Mouse (Mus musculus) granulocyte monocyte progenitor cell, adult 5-6 weeks (primary cell): Measurements from ENCODE around the gene Evx2. TPM values are rescaled to one million over a fixed set of nuclear protein-coding genes. Genes with fewer than 3 reads are reported as not detected.
A peak's percentile ranks its signal among the peaks of the same experiment; 100 is the strongest.

Experiments used
- ATAC-seq: replicated peaks from 2 replicates; pipeline ENCODE4 v1.8.0; 2016; ENCODE audit warnings: mild to moderate bottlenecking, moderate TSS enrichment, inconsistent platforms; ENCODE audit not compliant: poor library complexity, severe bottlenecking
- total RNA-seq, 2 experiments: library from RNA; stranded (forward) in 1 of 2; stranded (reverse) in 1 of 2; fragments of 200-712, 200-1000 nt in 1 of 2; fragments of >200 nt in 1 of 2; fragmentation: Nextera tagmentation in 1 of 2; gene quantifications; 2 replicates each; pipeline ENCODE4 v1.2.3; 2014 to 2017

Evx2 gene
- not detected in 2 replicates for total RNA-seq (2014; fragmentation: Nextera tagmentation)
- not detected in 2 replicates for total RNA-seq (2017)

DNA sequence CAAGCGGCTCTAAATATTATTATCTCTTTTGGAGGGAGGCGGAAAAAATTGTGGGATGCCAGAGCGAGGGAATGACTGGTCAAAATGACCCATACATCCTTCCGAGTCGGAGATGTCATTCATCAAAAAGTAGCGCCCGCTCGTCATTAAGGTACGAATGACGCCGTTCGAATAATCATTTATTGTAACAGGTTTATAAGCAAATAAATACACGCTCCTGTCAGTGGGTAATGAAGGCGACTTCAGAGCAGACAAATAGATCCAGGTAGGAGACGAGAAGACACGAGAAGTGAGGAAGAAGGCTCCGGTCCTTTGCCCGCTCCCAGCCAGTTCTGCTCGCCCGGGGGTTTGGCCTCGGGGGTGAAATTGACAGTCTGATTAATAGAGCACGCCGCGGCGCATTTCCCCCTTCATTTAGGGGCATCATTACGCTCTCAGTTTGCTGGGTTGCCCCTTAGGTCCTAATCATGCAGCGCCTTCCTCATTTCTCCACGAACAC is at the start of gene Evx2:
Gene Evx2, minus strand, starts transcription at position 51 of the 499 bp plus-strand sequence.
- no peak for ATAC-seq

DNA sequence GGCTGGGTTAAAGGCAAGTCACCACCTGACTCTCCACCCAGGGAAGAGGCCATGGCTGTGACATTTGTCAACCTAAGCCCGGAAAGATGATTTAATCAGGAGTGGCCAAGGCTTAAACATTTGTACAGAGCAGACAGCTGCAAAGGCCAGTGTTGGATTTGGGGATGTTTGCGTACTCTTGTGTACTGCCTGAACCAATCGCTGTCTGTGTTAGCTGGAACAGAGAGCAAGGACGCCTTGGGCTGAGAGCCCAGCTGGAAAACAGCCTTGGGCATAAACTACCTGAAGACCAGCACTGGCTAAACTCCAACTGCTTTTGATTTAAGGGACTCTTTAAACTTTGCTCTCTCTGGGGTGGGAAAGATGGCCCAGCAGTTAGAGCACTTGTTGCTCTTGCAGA is 49.3 kb upstream of the Evx2 start:
- no peak for ATAC-seq

DNA sequence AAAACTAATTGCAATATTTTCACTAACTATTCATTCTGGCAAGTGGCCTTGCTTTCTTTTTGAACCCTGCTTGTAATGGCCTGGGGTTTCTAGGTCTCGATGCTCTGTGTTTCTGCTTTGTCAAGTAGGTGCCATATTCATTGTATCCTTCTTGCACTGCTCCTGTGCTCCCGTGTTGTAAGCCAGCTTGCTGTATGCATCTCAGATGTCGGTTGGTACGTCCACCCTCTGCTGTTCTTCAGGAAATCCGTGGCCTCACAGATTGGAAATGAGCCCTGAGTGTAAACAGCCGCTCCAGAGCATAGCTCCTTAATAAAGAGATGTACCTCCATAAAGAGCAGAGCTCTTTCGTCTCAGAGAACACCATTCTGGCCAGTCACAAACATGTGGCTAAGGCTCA is 48.2 kb upstream of the Evx2 start:
- no peak for ATAC-seq

DNA sequence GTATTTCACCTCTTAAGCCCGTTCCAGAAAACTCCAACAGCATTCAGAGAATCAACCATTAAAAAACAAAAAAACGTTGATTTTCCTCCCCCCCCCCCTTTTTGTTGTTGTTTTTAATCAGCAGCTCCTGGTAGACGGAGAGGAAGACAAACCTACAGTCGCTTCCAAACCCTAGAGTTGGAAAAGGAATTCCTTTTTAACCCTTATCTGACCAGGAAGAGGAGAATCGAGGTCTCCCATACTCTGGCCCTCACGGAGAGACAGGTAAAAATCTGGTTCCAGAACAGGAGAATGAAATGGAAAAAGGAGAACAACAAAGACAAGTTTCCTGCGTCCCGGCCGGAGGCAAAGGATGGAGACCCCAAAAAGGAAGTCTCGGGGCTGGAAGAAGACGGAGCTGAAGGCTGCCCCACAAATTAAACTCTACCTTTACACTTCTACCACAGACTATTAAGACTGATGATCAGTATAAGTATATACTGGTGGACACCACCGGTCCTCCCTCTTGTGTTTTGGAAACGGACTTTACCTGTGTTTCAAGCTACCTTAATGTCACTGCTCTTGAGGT is 47.1 kb upstream of the Evx2 start:
- ATAC-seq, result no peak

DNA sequence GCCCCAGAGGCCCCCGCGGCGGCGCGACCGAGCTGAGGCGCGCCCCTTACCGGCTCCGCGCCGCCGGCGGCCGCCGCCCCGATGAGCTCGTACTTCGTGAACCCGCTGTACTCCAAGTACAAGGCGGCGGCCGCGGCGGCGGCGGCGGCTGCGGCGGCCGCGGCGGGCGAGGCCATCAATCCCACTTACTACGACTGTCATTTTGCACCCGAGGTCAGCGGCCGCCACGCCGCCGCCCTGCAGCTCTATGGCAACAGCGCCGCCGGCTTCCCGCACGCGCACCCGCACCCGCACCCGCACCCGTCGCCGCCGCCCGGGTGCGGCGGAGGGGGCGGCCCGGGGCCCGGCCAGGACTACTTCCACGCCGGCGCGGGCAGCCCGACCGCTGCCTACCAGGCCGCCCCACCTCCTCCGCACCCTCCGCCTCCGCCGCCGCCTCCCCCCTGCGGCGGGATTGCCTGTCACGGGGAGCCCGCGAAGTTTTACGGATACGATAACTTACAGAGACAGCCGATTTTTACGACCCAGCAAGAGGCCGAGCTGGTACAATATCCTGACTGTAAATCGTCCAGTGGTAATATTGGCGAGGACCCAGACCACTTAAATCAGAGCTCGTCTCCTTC is 46.2 kb upstream of the Evx2 start:
- peak; percentile 29; the same call in 1 of the 2 replicates for ATAC-seq

DNA sequence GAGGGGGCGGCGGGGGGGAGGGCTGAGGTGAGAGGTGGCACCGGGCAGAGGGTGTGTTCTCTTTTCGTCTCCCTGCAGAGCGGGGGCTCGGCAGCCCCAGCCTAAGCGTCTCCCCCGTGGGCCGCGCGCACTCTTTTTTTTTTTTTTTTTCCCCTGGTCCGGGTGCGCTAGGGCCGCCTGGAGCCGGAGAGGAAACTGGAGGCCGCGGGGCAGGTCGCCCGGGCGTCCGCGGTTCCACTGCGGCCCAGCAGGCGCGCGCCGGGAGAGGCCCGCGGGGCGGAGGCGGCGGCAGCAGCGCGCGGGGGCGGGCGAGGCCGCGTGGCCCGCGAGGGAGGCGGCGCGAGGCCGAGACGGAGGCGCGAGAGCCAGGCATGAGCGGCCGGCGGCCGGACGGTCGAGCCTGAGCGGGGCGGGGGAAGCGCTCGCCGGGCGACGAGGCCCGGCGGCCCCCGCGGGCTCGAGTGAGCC is 45.7 kb upstream of the Evx2 start:
- ATAC-seq, result peak; percentile 26; the same call in 1 of the 2 replicates

DNA sequence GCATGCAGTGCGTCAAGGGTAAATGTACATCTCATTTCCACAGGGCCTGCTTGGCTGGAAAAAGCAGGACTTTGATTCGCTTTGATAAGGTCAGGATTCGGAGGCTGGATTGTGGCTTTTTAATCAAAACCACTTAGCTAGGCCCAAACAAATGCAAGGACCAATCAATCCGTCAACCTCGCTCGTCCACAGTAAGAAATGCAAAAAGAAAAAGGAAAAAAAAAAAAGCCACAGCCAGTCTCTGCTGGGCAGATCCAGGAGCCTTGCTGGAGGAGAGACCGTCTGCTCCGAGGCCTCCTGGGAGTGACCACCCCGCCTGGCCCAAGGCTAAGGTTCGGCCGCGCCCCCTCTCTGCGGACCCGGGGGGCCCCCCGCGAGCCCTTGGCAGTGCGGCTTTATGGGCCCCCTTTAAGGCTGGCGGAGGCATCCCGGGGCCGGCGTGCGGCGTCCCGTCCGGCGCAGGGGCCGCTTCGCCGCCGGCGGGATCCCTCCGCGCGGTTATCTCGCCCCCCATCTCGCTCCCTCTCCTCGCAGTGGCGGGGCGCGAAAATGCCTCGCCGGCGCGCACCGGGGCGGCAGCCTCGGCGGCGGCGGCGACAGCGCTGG is 45.1 kb upstream of the Evx2 start, which contains the start of gene Hoxd8:
Gene Hoxd8, plus strand, starts transcription at position 223 of the 606 bp plus-strand sequence.
- ATAC-seq, result no peak

DNA sequence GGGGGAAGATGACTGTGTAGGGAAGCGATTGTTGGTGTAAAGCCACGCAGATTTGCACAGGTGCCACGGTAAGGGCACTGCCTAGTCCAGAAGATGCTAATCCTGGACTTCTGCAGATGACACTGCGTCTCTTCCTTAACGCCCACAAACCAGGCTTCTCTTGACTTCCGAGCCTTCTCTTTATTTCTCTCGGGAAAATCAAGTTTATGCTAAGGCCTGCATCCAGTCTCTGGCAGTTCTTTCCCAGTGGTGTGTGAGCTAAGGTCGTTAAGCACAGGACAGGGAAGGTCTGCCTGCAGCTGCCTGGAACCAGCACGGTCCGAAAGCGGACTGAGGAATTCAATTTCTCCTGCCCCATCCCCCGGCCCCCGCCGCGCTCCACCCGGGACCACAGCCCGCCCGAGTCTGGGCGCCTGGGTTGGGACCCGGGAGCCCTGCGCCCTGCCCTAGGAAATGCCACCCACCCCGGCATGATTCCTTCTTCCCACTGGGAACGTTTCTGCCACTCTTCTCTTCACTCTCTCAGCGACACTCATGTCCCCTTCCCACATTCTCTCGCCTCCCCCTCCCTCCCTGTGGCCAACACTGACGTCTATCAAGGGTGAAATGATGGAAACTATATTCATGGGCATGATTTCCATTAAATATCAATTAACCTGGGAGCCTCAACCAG is 44.5 kb upstream of the Evx2 start:
- no peak for ATAC-seq

DNA sequence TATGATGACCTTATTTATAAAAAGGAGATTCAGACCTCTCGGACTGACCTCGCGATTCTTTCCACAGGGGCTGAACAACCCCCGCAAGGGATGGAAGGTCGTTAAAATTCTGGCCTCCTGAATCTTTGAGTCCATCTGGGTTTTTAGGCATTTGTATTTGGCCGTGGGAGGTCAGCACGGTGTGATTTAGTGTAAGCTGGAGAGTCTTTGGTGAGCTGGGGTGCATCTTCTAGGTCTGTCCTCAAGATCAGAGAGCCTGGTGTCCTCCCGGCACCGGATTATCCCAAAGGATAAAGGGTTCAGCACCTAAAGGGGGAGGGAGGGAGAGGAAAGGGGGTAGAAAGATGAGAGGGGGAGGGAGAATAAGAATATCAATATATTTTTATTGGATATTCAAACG is 44.0 kb upstream of the Evx2 start:
- ATAC-seq, result no peak

DNA sequence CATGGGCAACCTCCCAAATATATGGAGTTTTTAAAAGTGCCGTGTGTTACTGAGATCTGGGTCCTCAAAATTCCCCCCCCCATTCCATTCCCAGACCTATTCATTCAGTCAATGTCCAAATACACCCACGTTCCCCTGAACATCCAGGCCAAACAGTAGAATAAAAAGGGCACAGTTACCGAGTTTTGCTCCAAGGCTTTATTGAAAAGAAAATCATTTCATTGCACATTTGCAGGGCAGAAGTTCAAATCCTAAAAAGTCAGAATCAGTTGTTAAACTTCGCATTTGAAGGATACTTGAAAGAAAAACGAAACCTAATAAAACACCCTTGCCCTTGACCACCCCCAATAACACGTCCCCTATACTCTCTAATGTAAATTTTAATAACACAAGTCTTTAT is 43.5 kb upstream of the Evx2 start:
- ATAC-seq, result no peak

DNA sequence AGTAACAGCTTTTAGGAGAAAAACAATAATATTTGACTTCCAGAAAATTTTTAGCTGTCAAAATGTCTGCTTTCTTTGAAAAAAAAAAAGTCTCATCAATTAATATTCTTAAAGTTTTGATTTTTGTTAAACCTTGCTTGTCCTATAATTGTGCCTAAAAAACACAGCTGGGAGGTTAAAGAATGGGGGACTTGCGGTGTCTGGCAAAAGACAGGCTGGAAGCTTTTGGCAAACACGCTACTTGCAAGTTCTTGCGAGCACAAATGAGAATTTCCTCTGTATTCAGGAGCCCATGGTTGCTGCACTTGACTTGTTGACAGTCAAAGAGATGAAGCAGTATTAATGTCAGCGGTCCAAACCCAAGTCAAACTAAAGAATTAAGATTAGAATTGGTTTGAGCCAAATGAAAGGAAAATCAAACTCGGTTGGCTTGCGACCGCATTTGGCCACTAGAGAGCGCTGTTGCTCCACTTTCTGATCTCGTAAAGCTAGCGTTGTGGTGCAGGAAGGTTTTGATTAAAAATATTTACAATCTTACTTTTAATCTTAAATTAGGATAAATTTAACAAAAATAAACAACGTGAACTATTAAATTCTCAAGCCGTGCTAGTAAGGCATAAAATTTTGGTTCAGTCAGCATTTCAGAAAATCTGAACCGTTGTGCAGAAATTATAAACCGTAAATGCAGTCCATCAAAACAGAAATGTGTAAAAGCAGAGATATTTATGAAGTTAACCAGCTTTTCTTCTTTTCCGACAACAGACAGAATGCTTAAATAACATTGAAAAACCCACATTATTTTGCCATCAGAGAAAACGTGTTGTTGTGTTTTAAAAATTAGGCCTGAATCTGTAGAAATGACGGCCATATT is 42.8 kb upstream of the Evx2 start:
- ATAC-seq, result no peak

DNA sequence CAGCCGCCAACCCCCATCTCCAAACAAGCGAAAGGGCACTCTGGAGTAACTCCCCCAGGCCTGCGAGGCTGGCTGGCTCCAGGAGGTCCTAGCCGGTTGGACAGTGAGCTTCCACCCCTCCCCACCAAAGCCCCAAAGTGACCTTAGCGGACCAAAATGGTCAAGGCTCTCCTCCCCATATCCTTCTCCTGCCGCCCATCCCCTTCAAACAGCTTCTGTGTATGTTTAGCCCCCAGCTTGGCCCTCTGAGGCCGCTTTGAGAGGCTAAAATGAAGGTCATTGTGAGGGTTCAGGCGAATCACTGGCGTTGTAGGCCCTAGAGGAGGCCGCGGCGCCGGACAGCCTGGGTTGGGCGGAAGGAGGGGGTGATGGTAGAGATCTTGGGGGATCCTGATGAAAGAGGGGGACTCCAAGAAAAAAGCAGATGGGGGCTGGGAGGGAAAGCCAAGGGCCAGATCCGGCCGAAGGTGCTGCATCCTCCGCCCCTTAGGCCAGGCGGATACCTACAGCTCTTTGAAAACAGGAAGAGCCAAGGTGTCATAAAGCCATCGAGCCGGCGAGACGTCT is 41.3 kb upstream of the Evx2 start:
- no peak for ATAC-seq

DNA sequence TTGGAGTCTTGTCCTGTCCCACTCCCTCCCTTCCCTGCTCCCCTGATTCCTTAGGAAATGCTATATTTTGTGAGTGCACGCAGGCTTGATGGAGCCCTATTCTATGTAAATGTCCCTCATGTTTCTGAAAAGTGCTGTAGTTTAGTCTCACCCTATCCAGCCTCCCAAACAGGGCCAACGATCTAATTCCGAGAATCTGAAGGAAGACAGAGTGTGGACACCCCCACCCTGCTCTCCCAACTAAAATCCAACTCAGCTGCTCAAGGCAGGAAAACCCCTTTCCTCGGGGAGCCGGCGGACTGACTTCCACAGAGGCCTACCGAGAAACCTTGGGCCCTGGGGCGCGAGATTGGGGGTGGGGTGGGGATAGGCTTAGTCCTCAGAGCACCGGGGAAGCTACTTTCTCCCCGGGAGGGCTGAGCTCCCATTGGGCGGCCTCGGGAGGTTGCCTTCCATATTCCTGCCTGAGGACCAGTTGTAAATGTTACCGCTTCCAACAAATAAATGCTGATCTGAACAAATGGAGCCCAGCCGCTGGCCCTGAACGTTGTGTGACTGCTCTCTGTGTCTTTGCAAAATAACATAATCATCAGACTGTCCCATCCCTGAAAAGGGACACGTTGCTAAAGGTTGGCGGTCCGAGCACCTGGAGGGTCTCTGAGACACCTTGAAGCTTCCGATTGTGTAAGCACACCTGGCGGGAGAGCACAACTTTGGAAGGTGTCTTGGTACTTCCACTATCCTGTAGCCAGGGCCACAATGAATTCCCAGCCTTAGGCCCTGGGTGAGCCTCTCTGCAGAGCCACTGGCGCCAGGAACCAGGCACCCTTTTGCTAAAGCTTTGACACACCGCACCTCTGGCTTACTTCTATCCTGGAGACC is 40.5 kb upstream of the Evx2 start:
- no peak for ATAC-seq

DNA sequence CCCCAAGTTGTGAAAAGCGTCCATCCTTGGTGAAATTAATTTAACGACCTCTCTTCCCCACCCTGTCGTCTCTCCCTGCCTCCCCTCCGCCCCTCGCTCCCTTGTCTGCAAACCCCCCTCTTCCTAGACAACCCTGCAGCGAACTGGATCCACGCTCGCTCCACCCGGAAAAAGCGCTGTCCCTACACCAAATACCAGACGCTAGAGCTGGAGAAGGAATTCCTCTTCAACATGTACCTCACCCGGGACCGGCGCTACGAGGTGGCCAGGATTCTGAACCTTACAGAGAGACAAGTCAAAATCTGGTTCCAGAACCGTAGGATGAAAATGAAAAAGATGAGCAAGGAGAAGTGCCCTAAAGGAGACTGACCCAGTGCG is 39.7 kb upstream of the Evx2 start:
- no peak for ATAC-seq

DNA sequence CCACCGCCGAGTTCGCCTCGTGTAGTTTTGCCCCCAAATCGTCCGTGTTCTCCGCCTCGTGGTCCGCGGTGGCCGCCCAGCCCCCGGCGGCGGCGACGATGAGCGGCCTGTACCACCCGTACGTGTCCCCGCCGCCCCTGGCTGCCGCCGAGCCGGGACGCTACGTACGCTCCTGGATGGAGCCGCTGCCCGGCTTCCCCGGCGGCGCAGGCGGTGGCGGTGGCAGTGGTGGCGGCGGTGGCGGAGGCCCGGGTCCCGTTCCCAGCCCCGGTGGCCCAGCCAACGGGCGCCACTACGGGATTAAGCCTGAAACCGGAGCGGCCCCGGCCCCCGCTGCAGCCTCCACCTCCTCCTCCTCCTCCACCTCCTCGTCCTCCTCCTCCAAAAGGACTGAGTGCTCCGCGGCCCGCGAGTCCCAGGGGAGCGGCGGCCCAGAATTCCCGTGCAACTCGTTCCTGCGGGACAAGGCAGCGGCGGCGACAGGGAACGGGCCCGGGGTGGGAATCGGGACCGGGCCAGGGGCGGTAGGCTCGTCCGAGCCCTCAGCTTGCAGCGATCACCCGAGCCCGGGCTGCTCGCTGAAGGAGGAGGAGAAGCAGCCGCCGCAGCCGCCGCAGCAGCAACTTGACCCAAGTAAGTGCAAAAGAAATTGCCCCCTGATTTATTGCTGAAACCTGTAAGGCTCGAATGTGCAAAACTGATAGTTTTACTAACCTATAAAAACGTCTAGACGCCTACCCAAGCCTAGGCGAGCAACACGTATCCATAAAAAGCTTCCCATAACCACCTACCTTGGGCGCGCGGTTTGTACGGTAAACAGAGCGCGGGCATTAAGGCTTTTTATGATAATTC is 39.1 kb upstream of the Evx2 start:
- ATAC-seq, result 0 out of 2 replicates have a peak, but pooled peaks have one; percentile 21

DNA sequence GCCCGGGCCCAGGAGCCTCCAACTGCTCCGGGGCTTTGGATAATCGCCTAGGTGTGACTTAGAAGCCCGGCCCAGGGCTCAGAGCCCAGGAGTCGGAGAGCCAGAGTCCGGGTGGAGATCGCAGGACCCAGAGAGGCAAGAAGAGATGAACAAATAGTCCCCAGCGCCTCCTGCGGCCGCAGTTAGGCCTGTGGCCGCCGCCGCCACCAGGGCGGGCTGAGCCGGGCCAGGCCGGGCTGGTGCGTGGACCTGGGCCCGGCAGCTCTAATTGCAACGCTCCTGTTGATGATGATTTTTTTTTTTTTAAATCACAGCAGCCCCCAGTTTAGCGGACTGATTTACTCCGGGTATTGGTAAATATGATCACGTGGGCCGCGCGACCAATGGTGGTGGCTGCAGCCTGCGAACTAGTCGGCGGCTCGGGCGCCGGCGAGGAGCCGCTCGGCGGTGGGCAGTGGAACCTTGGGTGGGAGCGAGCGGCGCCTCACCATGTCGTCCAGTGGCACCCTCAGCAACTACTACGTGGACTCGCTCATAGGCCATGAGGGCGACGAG is 38.3 kb upstream of the Evx2 start, which contains the start of gene Hoxd9:
Gene Hoxd9, plus strand, starts transcription at position 161 of the 555 bp plus-strand sequence.
- ATAC-seq, result 0 out of 2 replicates have a peak, but pooled peaks have one; percentile 27
